Mouse (Mus musculus): ENCODE data around the gene Krt86. TPM values are rescaled to one million over a fixed set of nuclear protein-coding genes. Genes with fewer than 3 reads are reported as not detected.

Krt86 gene
- not detected for total RNA-seq (2021)
- long read RNA-seq, experiment 1: 0 reads
- long read RNA-seq, experiment 2: 0 reads

- DNase-seq: no peak
Measured at GRCm38 (mm10) chr15:101472952-101473528, at the start of gene Krt86. Krt86 (plus strand) TSS chr15:101473478.

GRCm38 (mm10) chr15:101424914-101425313, 48.4 kb upstream of the Krt86 start:
- DNase-seq: no peak

DNA sequence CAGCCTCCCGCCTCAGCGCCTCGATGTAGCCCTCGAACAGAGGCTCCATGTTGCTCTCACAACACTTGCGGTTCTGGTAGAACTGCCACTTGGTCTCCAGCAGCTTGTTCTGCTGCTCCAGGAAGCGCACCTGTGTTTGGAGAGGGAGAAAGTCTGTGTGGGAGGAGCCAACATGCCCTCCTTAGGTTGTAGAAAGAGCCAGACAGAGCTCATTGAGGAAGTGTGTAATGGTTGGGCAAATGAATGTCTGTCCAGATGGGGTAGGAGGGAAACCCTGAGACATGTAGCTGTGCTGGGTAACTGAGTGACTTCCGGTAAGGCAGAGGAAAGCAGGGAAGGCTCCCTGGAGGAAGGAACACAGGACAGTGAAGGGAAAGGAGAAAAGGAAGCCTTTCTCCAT, 36.7 kb upstream of the Krt86 start:
- DNase-seq: no peak

- DNase-seq: no peak
Measured at GRCm38 (mm10) chr15:101438555-101438954, 34.7 kb upstream of the Krt86 start, which contains the start of gene Krt87. Krt87 (minus strand) TSS chr15:101438804.

GRCm38 (mm10) chr15:101440837-101441236, 32.4 kb upstream of the Krt86 start:
- no peak for DNase-seq

DNA sequence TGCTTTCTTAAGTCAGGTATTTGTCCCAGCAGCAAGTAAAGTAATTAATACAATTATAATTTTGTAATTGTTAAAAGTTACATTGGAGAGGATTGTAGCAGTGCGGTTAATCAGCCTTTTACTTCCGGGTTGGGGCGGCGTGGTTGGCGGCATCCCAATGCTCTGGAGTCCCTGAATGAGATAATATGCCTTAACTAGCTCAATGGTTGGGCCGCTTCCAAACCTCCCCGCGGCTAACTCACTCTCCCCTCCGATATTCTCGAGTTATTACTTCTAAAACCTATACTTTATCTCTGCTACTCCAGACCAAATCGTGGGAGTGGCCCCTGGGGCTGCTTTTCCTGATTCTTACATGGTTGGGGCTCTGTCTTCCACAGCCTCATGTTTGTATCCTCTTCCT, 26.7 kb upstream of the Krt86 start:
- no peak for DNase-seq

DNA sequence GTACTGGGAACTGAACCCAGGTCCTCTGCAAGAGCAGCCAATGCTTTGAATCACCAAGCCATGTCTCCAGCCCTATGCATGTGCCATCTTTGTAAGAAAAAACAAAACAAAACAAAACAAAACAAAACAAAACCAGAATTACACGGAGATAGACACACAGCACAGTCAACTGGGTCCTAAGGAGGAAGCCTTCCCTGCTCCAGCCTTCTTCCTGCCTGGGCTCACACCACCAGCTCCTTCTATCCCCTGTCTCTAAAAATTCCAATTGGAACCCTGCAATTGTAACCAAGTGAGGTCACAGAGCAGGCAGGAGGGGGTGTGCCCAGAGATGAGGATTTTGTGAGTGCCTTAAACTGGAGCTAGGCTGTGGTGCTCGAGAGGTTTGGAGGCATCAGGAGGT, 25.8 kb upstream of the Krt86 start, which contains the start of gene Krt88:
TSS of gene Krt88 (plus strand) at position 301 of the 400 bp plus-strand sequence.
- no peak for DNase-seq

DNA sequence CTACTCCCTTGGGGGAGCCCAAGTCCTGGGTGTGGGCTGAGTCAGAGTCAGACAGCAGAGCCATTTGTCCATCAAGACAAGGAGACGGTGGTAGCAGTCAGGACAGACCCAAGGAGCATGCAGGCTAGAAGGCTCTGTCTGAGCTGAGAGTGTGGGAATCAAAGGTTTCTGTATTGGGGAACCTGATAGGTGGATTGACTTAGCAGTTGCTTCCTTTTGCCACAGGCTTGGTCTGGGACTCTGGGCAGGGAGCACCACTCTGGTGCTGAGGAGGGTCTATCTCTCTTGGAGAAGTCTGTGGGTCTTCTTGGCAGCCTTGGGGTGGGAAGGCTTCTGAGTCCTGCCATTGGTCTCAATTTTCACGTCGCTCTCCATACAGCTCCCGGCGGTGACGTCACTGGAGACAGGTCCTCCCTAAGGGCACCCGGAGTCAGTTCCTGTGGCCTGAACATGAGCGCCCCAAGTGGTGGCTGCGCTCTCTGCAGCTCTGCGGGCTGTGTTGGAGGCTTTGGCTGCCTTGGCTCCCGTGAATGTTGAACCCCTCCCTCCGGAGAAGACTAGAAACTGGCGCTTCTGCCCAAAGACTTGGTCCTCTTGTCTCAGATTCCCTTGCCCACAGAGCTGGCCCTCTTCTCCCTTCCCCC, 20.1 kb upstream of the Krt86 start:
- DNase-seq: peak; percentile 60

GRCm38 (mm10) chr15:101454774-101455173, 18.5 kb upstream of the Krt86 start:
- no peak for DNase-seq

GRCm38 (mm10) chr15:101455292-101455691, 18.0 kb upstream of the Krt86 start:
- DNase-seq: no peak

DNA sequence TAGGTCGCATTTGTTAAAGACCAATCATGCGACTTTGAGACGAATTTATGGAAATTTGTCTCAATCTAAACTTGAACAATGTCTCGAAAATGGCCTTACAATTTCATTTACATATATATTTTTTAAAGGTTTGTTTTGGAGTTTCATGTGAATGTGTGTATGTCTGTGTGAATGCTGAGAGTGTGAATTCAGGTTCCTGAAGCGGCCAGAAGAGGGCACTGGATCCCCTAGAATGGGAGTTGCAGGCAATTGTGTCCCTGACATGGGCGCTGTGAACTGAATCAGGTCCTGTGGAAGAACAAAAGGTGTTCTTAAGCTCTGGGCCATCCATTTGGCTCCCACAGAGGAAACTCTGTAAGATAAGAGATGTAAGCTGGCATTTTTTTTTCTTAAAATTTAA, 17.4 kb upstream of the Krt86 start:
- DNase-seq: no peak

- no peak for DNase-seq
Measured at GRCm38 (mm10) chr15:101458361-101458930, 14.8 kb upstream of the Krt86 start.

GRCm38 (mm10) chr15:101459283-101459682, 14.0 kb upstream of the Krt86 start:
- no peak for DNase-seq

DNA sequence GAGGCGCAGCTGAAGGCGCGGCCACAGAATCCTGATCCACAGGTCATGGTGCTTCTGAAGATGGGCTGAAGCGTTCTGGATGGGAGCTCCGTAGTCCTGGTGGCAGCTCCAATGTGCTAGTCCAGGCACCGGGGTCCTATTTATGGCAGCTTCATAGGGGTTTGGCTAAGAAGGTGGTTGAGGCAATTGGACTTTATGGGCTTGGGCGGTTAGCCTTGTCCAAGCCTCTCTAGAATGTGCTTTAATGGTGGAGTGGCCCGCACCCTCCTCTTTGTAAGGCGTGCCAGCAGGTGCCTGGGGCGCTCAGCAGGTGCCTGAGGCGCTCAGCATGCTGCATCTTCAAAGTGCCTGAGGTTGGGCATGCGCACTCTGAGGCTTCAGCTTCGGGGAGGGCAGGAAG, 9.6 kb upstream of the Krt86 start, which contains the start of gene Krt81:
TSS of gene Krt81 (minus strand) at position 101 of the 400 bp plus-strand sequence.
- no peak for DNase-seq

DNA sequence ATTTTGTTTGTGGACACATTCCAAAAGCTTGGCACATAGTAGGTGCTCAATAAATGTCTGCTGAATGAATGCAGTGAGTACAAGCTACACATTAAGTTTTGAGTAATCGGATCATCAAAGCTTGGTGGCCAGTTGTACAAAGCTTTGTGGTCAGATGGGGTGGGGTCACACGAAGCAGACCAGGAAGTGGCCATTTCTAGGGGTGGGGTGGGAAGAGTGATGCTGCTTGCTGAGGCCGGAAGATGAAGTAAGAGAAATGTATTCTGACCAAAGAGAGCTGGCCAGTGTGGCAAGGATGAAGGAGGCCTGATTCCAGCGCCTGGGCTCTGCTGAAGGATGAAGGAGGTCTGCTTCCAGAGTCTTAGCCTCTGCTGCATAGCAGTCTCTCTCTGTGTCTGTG, 4.2 kb upstream of the Krt86 start:
- DNase-seq: no peak

GRCm38 (mm10) chr15:101479007-101479665, 5.9 kb downstream of the Krt86 start:
- DNase-seq: peak; percentile 26

- DNase-seq: no peak
Measured at GRCm38 (mm10) chr15:101479666-101480060, 6.4 kb downstream of the Krt86 start.

GRCm38 (mm10) chr15:101482056-101482455, 8.8 kb downstream of the Krt86 start:
- DNase-seq: no peak

GRCm38 (mm10) chr15:101483646-101484045, 10.4 kb downstream of the Krt86 start:
- no peak for DNase-seq

DNA sequence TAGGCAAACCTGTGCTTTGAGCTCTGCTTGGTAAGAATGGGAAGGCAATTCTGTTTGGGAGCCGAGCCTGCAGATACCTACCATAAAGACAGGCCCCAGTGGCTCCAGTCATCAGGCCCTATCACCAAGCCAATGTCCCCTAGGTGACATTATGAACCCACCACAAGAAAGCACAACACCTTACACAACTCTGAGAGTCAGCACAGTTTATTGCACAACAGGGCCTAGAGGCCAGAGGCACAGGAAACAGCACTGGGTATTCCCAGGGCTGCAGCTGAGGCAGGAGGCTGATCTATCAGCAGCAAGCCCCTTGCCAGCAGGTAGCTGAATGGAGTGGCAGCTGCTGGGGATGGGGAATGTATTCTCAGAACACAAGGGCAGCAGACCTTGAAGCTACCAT, 11.7 kb downstream of the Krt86 start:
- no peak for DNase-seq

GRCm38 (mm10) chr15:101485911-101486635, 12.8 kb downstream of the Krt86 start:
- DNase-seq: no peak

GRCm38 (mm10) chr15:101491431-101491830, 18.2 kb downstream of the Krt86 start, which contains the start of gene Krt83:
Krt83 (minus strand) TSS chr15:101491512.
- no peak for DNase-seq
